Mouse (Mus musculus) testis, adult 2 months (tissue): ENCODE data around the gene Spsb1. TPM values are rescaled to one million over a fixed set of nuclear protein-coding genes. Genes with fewer than 3 reads are reported as not detected.

Source experiments
- H3K27ac ChIP-seq: fragments of 200-500 bp; 2 replicates; pipeline ENCODE4 v1.5.1; 2012; ENCODE audit warnings: low read depth, low read length; ENCODE audit not compliant: control insufficient read depth, insufficient read depth
- H3K27me3 ChIP-seq: fragments of 200-500 bp; 2 replicates; pipeline ENCODE4 v1.6.1; 2012; ENCODE audit warnings: mild to moderate bottlenecking, low read length, moderate library complexity; ENCODE audit not compliant: control insufficient read depth, insufficient read depth
- H3K36me3 ChIP-seq: fragments of 200-500 bp; 2 replicates; pipeline ENCODE4 v1.6.1; 2012; ENCODE audit warnings: mild to moderate bottlenecking, low read length; ENCODE audit not compliant: control insufficient read depth, insufficient read depth
- H3K4me1 ChIP-seq: fragments of 200-500 bp; 2 replicates; pipeline ENCODE4 v1.6.1; 2012; ENCODE audit warnings: low read length; ENCODE audit not compliant: control insufficient read depth, insufficient read depth
- H3K4me3 ChIP-seq: fragments of 200-500 bp; 2 replicates; pipeline ENCODE4 v1.5.1; 2012; ENCODE audit warnings: low read depth, mild to moderate bottlenecking, low read length, moderate library complexity, mixed read lengths; ENCODE audit not compliant: control insufficient read depth
- CTCF ChIP-seq: fragments of 200-500 bp; IDR thresholded peaks from 2 replicates; pipeline ENCODE4 v1.5.1; 2012; ENCODE audit warnings: low read depth, mild to moderate bottlenecking, inconsistent platforms, low read length, moderate library complexity; ENCODE audit not compliant: control insufficient read depth, insufficient read depth, insufficient replicate concordance
- POLR2A ChIP-seq: fragments of 200-500 bp; IDR thresholded peaks from 2 replicates; pipeline ENCODE4 v1.6.1; 2012; ENCODE audit warnings: low read depth, mild to moderate bottlenecking, inconsistent platforms, low read length, moderate library complexity; ENCODE audit not compliant: control insufficient read depth
- polyA plus RNA-seq: library from polyadenylated mRNA; depleted of rRNA; stranded (reverse); fragments of >200 nt; gene quantifications from 2 replicates; pipeline ENCODE4 v1.2.3, GENCODE M21; 2012

The Spsb1 gene
- polyA plus RNA-seq, 1 experiment, result 71.5 TPM

DNA sequence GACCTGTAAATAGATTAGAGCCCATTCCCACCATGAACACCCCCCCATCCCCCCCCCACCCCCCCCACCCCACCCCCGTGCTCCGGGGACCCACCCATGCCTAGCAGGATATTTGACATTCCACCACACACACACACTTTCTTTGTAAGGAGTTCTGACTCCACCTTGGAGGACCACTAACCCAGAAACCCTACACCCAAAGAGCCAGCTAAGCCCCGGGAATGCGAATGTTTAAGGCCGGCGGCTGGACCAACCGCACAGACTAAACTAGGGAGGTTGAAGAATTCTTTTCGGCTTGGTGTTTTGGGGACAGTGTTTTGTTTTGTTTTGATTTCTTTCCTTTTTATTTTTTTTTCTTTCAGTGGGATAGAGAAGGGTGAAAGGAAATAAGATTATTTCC is 16.1 kb downstream of the Spsb1 start:
- peaks cover 5% of the 10 kb centered on the region; the same call in 1 of the 2 replicates for H3K4me1 ChIP-seq
- no peaks in the 10 kb centered on the region for H3K36me3 ChIP-seq
- H3K27me3 ChIP-seq, result no peaks in the 10 kb centered on the region
- no peak overlapping the region for H3K4me3 ChIP-seq
- TF ChIP-seq CTCF, result no peak
- no peak for TF ChIP-seq POLR2A
- no peak overlapping the region for H3K27ac ChIP-seq

DNA sequence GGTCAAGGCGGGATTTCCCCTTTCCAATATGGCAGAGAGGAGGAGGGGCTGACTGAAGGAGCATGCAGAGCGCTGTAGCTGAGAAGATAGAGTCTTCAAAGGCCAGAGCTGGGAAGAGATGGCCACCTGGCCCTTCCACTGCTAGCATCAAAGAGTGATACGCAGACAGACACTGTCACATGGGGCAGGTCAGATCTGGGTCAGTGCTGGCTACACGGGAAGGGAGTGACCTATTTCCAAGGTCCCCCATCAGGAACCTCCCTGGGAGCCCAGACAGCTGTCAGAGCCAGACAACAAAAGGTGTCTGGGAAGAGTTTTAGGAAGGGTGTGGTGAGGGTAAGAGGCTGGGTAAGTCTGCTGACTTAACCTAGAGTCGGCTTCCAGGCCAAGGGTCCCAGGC is 17.9 kb downstream of the Spsb1 start:
- Histone ChIP-seq H3K4me1 (no peaks in the 10 kb centered on the region; the same call in 1 of the 2 replicates), H3K4me3 (no peak overlapping the region), H3K36me3 (no peaks in the 10 kb centered on the region), H3K27me3 (no peaks in the 10 kb centered on the region), H3K27ac (no peak overlapping the region)
- TF ChIP-seq CTCF (no peak), POLR2A (no peak)

DNA sequence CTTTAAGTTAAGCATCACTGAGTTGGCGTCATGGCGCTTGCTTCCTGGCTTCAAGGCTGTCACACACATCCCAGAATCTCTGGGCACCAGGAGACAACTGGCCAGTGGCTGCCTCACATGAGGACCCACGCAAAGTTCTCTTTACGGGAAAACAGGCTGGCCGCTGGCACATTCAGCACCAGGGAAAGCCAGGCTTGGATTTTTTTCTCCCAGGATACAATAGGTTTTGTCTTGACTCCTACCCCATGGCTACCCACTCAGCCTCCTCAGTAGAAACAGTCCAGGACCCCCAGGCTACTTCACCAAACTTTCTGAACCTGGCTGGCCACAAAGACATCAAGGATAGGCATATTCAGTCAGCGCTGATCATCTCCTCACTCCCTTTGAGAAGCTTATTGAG is 19.4 kb downstream of the Spsb1 start:
- no peaks in the 10 kb centered on the region for H3K36me3 ChIP-seq
- H3K27ac ChIP-seq, result no peak overlapping the region
- H3K4me3 ChIP-seq, result no peak overlapping the region
- TF ChIP-seq POLR2A (no peak), CTCF (no peak)
- H3K27me3 ChIP-seq, result no peaks in the 10 kb centered on the region
- no peaks in the 10 kb centered on the region; the same call in 1 of the 2 replicates for H3K4me1 ChIP-seq

- H3K4me1 ChIP-seq, result no peaks in the 10 kb centered on the region; the same call in 1 of the 2 replicates
- H3K4me3 ChIP-seq, result no peak overlapping the region
- H3K27me3 ChIP-seq, result no peaks in the 10 kb centered on the region
- no peak overlapping the region for H3K27ac ChIP-seq
- H3K36me3 ChIP-seq, result no peaks in the 10 kb centered on the region
- TF ChIP-seq POLR2A, result no peak
- TF ChIP-seq CTCF, result no peak
Observed at GRCm38 (mm10) chr4:149933519-149934245, 21.2 kb downstream of the Spsb1 start.

DNA sequence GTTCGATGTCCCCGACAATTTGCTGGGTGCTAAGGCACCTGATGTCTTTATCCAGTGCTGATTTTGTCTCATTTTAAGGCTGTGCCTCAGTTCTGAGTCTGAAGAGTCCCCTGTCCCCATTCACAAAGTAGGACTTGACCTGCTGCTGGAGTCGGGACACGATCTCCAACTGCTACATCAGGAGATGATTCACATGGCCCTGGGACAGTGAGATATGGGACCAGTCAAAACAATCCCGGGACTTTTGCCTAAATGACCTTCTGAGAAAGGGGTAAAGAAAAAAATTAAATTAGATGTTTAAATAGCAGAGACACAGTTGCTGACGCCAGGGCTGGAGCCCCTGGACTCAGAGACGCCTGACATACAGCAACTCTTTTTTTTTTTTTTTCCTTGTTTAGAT is 21.8 kb downstream of the Spsb1 start:
- Histone ChIP-seq H3K36me3 (no peaks in the 10 kb centered on the region), H3K4me3 (no peak overlapping the region), H3K4me1 (no peaks in the 10 kb centered on the region; the same call in 1 of the 2 replicates), H3K27me3 (no peaks in the 10 kb centered on the region), H3K27ac (no peak overlapping the region)
- no peak for TF ChIP-seq POLR2A
- TF ChIP-seq CTCF, result no peak

GRCm38 (mm10) chr4:149932108-149932815 is 22.6 kb downstream of the Spsb1 start:
- Histone ChIP-seq H3K27ac (no peak overlapping the region), H3K27me3 (no peaks in the 10 kb centered on the region), H3K4me1 (no peaks in the 10 kb centered on the region; the same call in 1 of the 2 replicates), H3K4me3 (no peak overlapping the region), H3K36me3 (no peaks in the 10 kb centered on the region)
- TF ChIP-seq POLR2A, result no peak
- TF ChIP-seq CTCF, result no peak

DNA sequence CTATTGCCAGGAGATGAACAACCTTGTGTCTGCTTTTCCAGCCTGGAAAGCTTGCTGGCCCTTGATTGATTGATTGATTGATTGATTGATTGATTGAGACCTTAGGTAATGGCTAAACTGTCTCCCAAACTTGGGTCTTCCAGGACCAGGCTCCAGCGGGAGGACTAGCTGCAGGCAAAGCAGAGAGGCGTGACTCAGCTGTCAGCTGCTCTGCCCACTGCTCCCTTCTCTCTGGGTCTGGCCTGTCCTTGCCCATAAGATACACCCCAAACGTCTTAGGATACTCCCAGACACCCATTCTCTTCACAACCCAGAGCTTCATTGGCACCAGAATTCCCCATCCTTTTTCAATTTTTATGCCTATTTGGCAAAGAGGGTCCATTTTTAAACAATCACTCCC is 24.1 kb downstream of the Spsb1 start:
- no peak overlapping the region for H3K4me3 ChIP-seq
- TF ChIP-seq POLR2A, result no peak
- TF ChIP-seq CTCF, result no peak
- H3K27ac ChIP-seq, result no peak overlapping the region
- H3K27me3 ChIP-seq, result no peaks in the 10 kb centered on the region
- H3K36me3 ChIP-seq, result no peaks in the 10 kb centered on the region
- H3K4me1 ChIP-seq, result no peaks in the 10 kb centered on the region

DNA sequence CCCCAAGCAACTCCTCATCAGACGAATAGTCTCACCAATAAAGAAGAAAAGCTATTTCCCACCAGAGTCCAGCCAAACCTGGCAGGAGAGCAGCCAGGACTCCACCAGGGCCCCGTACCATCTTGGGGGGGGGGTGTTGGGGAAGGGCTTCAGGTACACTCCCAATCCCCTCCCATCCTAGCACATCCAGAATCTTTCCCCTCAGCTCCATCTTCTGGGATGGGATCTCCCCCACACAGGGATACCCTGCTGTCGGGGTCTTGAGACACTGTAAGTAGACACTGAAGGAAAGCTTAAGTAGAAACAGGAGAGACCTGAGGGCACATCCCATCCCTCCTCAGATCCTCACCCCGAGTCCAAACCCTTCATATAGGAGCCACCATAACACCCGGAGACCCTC is 31.8 kb downstream of the Spsb1 start:
- Histone ChIP-seq H3K36me3 (no peaks in the 10 kb centered on the region), H3K27me3 (no peaks in the 10 kb centered on the region), H3K27ac (no peak overlapping the region), H3K4me1 (peaks cover 9% of the 10 kb centered on the region), H3K4me3 (no peak overlapping the region)
- TF ChIP-seq POLR2A (no peak), CTCF (no peak)
